Mouse (Mus musculus) lung, embryonic 15.5 days (tissue): ENCODE measurements around the gene Gamt. TPM values are rescaled to one million over a fixed set of nuclear protein-coding genes. Genes with fewer than 3 reads are reported as not detected.

ENCODE experiments used
- ATAC-seq: fragments of 200-750 bp; cut with Nextera tagmentation; 2 replicates; pipeline ENCODE4 v1.8.0; 2017; ENCODE audit warnings: moderate number of reproducible peaks, borderline replicate concordance; ENCODE audit not compliant: low FRiP score, low TSS enrichment; ENCODE audit errors: extremely low read depth
- H3K27ac ChIP-seq: fragments of 300-500 bp; sonication (generic); 2 replicates; pipeline ENCODE4 v1.5.1; 2015; ENCODE audit warnings: moderate library complexity, mild to moderate bottlenecking, inconsistent platforms
- H3K27me3 ChIP-seq: fragments of 300-500 bp; sonication (generic); 2 replicates; pipeline ENCODE4 v1.6.1; 2015; ENCODE audit warnings: inconsistent platforms
- H3K36me3 ChIP-seq: fragments of 300-500 bp; sonication (generic); 2 replicates; pipeline ENCODE4 v1.6.1; 2015; ENCODE audit warnings: inconsistent platforms
- H3K4me1 ChIP-seq: fragments of 300-500 bp; sonication (generic); 2 replicates; pipeline ENCODE4 v1.6.1; 2015; ENCODE audit warnings: inconsistent platforms
- H3K4me2 ChIP-seq: fragments of 300-500 bp; sonication (generic); 2 replicates; pipeline ENCODE4 v1.6.1; 2015; ENCODE audit warnings: inconsistent platforms, mild to moderate bottlenecking, moderate library complexity
- H3K4me3 ChIP-seq: fragments of 300-500 bp; sonication (generic); 2 replicates; pipeline ENCODE4 v1.5.1; 2015; ENCODE audit warnings: mild to moderate bottlenecking, inconsistent platforms
- H3K9ac ChIP-seq: fragments of 300-500 bp; sonication (generic); 2 replicates; pipeline ENCODE4 v1.6.1; 2015; ENCODE audit warnings: inconsistent platforms
- H3K9me3 ChIP-seq: fragments of 300-500 bp; sonication (generic); 2 replicates; pipeline ENCODE4 v1.6.1; 2016; ENCODE audit warnings: inconsistent platforms
- WGBS: fragments of 180-500 bp; shearing (Covaris S2); methylation state at CpG from one replicate; pipeline ENCODE4 v1.1.7; 2015; 5-methylcytosine and 5-hydroxymethylcytosine counted together
- polyA plus RNA-seq: library from polyadenylated mRNA; unstranded; fragments of >200 nt; fragmentation: Nextera tagmentation; extraction: Ambion mirVana; gene quantifications from 2 replicates; pipeline ENCODE4 v1.2.1, GENCODE M21; 2015

The Gamt gene
- polyA plus RNA-seq, result 29.3 and 30.2 TPM in 2 replicates

- peaks cover 28% of the 10 kb centered on the region for H3K36me3 ChIP-seq
- no peaks in the 10 kb centered on the region for H3K27me3 ChIP-seq
- peak within 1 kb of the TSS; percentile 50 for H3K4me3 ChIP-seq
- WGBS, result under 1% methylated on average over 49 of the region's 49 CpGs
- ATAC-seq, result peak; percentile 93
- H3K4me2 ChIP-seq, result peak within 1 kb of the TSS; percentile 94
- H3K9me3 ChIP-seq, result no peaks in the 10 kb centered on the region
- H3K27ac ChIP-seq, result peak within 1 kb of the TSS; percentile 98
- H3K9ac ChIP-seq, result peak within 1 kb of the TSS; percentile 59
- peaks cover 35% of the 10 kb centered on the region for H3K4me1 ChIP-seq
Measured at GRCm38 (mm10) chr10:80260642-80261584, at the start of gene Gamt, which contains the start of gene Dazap1. Gene Gamt, minus strand, starts transcription at chr10:80261012. Gene Dazap1, plus strand, starts transcription at chr10:80261486.

- 12% methylated on average over 25 of the region's 25 CpGs for WGBS
- Histone ChIP-seq H3K9ac (no peak overlapping the region), H3K27me3 (peaks cover 77% of the 10 kb centered on the region), H3K4me2 (peak overlapping the region; percentile 35), H3K36me3 (no peaks in the 10 kb centered on the region), H3K9me3 (no peaks in the 10 kb centered on the region), H3K4me3 (peak overlapping the region; percentile 16; the same call in 1 of the 2 replicates), H3K27ac (no peak overlapping the region), H3K4me1 (peaks cover 20% of the 10 kb centered on the region)
- ATAC-seq, result no peak
Measured at GRCm38 (mm10) chr10:80304862-80305261, 44.0 kb upstream of the Gamt start.

- Histone ChIP-seq H3K4me1 (peaks cover 20% of the 10 kb centered on the region), H3K36me3 (no peaks in the 10 kb centered on the region), H3K4me3 (peak overlapping the region; percentile 16; the same call in 1 of the 2 replicates), H3K27ac (no peak overlapping the region), H3K9ac (no peak overlapping the region), H3K27me3 (peaks cover 80% of the 10 kb centered on the region), H3K9me3 (no peaks in the 10 kb centered on the region), H3K4me2 (peak overlapping the region; percentile 35)
- no peak for ATAC-seq
- 11% methylated on average over 12 of the region's 12 CpGs for WGBS
Measured at GRCm38 (mm10) chr10:80304458-80304857, 43.6 kb upstream of the Gamt start.

- H3K9ac ChIP-seq, result no peak overlapping the region; the same call in 1 of the 2 replicates
- H3K9me3 ChIP-seq, result no peaks in the 10 kb centered on the region
- H3K27ac ChIP-seq, result peak overlapping the region; percentile 44
- H3K4me3 ChIP-seq, result 0 out of 2 replicates have a peak overlapping the region, but pooled peaks have one; percentile 1
- peaks cover 20% of the 10 kb centered on the region for H3K4me1 ChIP-seq
- H3K27me3 ChIP-seq, result peaks cover 90% of the 10 kb centered on the region
- 6% methylated on average over 9 of the region's 9 CpGs for WGBS
- H3K36me3 ChIP-seq, result no peaks in the 10 kb centered on the region
- peak; percentile 78 for ATAC-seq
- H3K4me2 ChIP-seq, result peak overlapping the region; percentile 32
Measured at GRCm38 (mm10) chr10:80302471-80302881, 41.7 kb upstream of the Gamt start.

- peaks cover 90% of the 10 kb centered on the region for H3K27me3 ChIP-seq
- H3K4me3 ChIP-seq, result 0 out of 2 replicates have a peak overlapping the region, but pooled peaks have one; percentile 1
- no peaks in the 10 kb centered on the region for H3K36me3 ChIP-seq
- H3K27ac ChIP-seq, result peak overlapping the region; percentile 39
- H3K9ac ChIP-seq, result no peak overlapping the region
- no peak for ATAC-seq
- peak overlapping the region; percentile 32 for H3K4me2 ChIP-seq
- H3K9me3 ChIP-seq, result no peaks in the 10 kb centered on the region
- WGBS, result 38% methylated on average over 5 of the region's 5 CpGs
- H3K4me1 ChIP-seq, result peaks cover 20% of the 10 kb centered on the region
Measured at GRCm38 (mm10) chr10:80302082-80302355, 41.2 kb upstream of the Gamt start.

GRCm38 (mm10) chr10:80301256-80302081 is 40.7 kb upstream of the Gamt start:
- peak overlapping the region; percentile 39; the same call in 1 of the 2 replicates for H3K27ac ChIP-seq
- peak overlapping the region; percentile 32; the same call in 1 of the 2 replicates for H3K4me2 ChIP-seq
- 70% methylated on average over 9 of the region's 10 CpGs for WGBS
- H3K9ac ChIP-seq, result no peak overlapping the region
- no peak for ATAC-seq
- no peaks in the 10 kb centered on the region for H3K9me3 ChIP-seq
- peaks cover 20% of the 10 kb centered on the region for H3K4me1 ChIP-seq
- H3K36me3 ChIP-seq, result no peaks in the 10 kb centered on the region
- H3K4me3 ChIP-seq, result no peak overlapping the region
- H3K27me3 ChIP-seq, result peaks cover 92% of the 10 kb centered on the region

GRCm38 (mm10) chr10:80300672-80301181 is 39.9 kb upstream of the Gamt start:
- WGBS, result 37% methylated on average over 11 of the region's 11 CpGs
- Histone ChIP-seq H3K27me3 (peaks cover 86% of the 10 kb centered on the region), H3K4me1 (peaks cover 24% of the 10 kb centered on the region), H3K4me2 (no peak overlapping the region), H3K9me3 (no peaks in the 10 kb centered on the region), H3K9ac (no peak overlapping the region), H3K36me3 (no peaks in the 10 kb centered on the region), H3K4me3 (no peak overlapping the region), H3K27ac (no peak overlapping the region)
- ATAC-seq, result no peak

GRCm38 (mm10) chr10:80299824-80300223 is 39.0 kb upstream of the Gamt start:
- no peak for ATAC-seq
- peaks cover under 1% of the 10 kb centered on the region for H3K36me3 ChIP-seq
- no peaks in the 10 kb centered on the region for H3K9me3 ChIP-seq
- H3K27me3 ChIP-seq, result peaks cover 77% of the 10 kb centered on the region
- WGBS, result 49% methylated on average over 10 of the region's 10 CpGs
- H3K4me3 ChIP-seq, result no peak overlapping the region
- peaks cover 29% of the 10 kb centered on the region for H3K4me1 ChIP-seq
- no peak overlapping the region for H3K9ac ChIP-seq
- no peak overlapping the region for H3K4me2 ChIP-seq
- no peak overlapping the region for H3K27ac ChIP-seq

- no peaks in the 10 kb centered on the region for H3K9me3 ChIP-seq
- 13% methylated on average over 15 of the region's 15 CpGs for WGBS
- ATAC-seq, result no peak
- no peak overlapping the region for H3K4me2 ChIP-seq
- H3K4me3 ChIP-seq, result no peak overlapping the region
- H3K4me1 ChIP-seq, result peaks cover 31% of the 10 kb centered on the region
- no peak overlapping the region for H3K27ac ChIP-seq
- H3K9ac ChIP-seq, result no peak overlapping the region
- H3K36me3 ChIP-seq, result peaks cover 5% of the 10 kb centered on the region
- peaks cover 72% of the 10 kb centered on the region for H3K27me3 ChIP-seq
Measured at GRCm38 (mm10) chr10:80299301-80299700, 38.5 kb upstream of the Gamt start.

- peaks cover 37% of the 10 kb centered on the region for H3K4me1 ChIP-seq
- no peak overlapping the region for H3K4me3 ChIP-seq
- 5% methylated on average over 26 of the region's 26 CpGs for WGBS
Measured at GRCm38 (mm10) chr10:80298571-80299281, 37.9 kb upstream of the Gamt start.

GRCm38 (mm10) chr10:80297526-80298133 is 36.8 kb upstream of the Gamt start:
- peaks cover 38% of the 10 kb centered on the region for H3K4me1 ChIP-seq
- no peak overlapping the region for H3K9ac ChIP-seq
- no peaks in the 10 kb centered on the region for H3K9me3 ChIP-seq
- H3K4me2 ChIP-seq, result no peak overlapping the region
- H3K27ac ChIP-seq, result no peak overlapping the region
- H3K27me3 ChIP-seq, result peaks cover 63% of the 10 kb centered on the region
- H3K36me3 ChIP-seq, result peaks cover 14% of the 10 kb centered on the region
- no peak for ATAC-seq
- WGBS, result 58% methylated on average over 8 of the region's 8 CpGs
- no peak overlapping the region for H3K4me3 ChIP-seq

More at GRCm38 (mm10) chr10:80298571-80299281, 37.9 kb upstream of the Gamt start:
- H3K4me2 ChIP-seq, result no peak overlapping the region
- no peak overlapping the region for H3K9ac ChIP-seq
- H3K9me3 ChIP-seq, result no peaks in the 10 kb centered on the region
- H3K27me3 ChIP-seq, result peaks cover 66% of the 10 kb centered on the region
- peaks cover 11% of the 10 kb centered on the region for H3K36me3 ChIP-seq
- no peak for ATAC-seq
- H3K27ac ChIP-seq, result no peak overlapping the region
